Mouse (Mus musculus) T-helper 1 cell (primary cell): ENCODE measurements around the gene Snap91.

Source experiments
- in situ Hi-C: fragments of 300-600 bp; cut with MboI, MseI; formaldehyde crosslinking; loops from one replicate; pipeline ENCODE4 v1.15.1; 2025; ENCODE audit warnings: high pct_unique_total_duplicates

Snap91 gene

GRCm38 (mm10) chr9:86880113-86880972 lies at the start of gene Snap91:
Gene Snap91, minus strand, starts transcription at chr9:86880654.
- in situ Hi-C loops = no loop called here

DNA sequence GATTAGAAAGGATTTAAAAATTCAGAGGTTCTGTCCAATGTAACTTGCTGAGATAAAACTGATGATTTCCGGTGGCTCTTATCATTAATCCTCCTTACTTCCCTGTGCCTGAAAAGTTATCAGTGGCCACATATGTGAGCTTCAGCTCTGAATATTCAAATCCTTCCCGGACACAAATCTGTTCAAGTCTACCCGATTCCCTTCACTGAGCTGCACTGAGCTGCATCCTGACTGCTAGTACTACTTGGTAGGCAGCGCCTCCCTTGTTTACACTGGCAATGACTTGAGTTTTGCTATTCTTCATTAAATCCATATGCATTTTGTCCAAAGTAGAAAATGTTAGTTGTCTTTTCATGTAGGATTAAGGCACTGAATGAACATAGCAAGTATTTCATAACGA lies 46.1 kb upstream of the Snap91 start:
- in situ Hi-C loops = no loop called here

GRCm38 (mm10) chr9:86925688-86926087 lies 45.2 kb upstream of the Snap91 start:
- in situ Hi-C loops = no loop called here

- in situ Hi-C loops = no loop called here
These were observed 42.0 kb upstream of the Snap91 start for GRCm38 (mm10) chr9:86922430-86922829.

GRCm38 (mm10) chr9:86916543-86916942 lies 36.1 kb upstream of the Snap91 start:
- in situ Hi-C loops = no loop called here

GRCm38 (mm10) chr9:86899502-86900199 lies 19.2 kb upstream of the Snap91 start:
- in situ Hi-C loops = no loop called here

DNA sequence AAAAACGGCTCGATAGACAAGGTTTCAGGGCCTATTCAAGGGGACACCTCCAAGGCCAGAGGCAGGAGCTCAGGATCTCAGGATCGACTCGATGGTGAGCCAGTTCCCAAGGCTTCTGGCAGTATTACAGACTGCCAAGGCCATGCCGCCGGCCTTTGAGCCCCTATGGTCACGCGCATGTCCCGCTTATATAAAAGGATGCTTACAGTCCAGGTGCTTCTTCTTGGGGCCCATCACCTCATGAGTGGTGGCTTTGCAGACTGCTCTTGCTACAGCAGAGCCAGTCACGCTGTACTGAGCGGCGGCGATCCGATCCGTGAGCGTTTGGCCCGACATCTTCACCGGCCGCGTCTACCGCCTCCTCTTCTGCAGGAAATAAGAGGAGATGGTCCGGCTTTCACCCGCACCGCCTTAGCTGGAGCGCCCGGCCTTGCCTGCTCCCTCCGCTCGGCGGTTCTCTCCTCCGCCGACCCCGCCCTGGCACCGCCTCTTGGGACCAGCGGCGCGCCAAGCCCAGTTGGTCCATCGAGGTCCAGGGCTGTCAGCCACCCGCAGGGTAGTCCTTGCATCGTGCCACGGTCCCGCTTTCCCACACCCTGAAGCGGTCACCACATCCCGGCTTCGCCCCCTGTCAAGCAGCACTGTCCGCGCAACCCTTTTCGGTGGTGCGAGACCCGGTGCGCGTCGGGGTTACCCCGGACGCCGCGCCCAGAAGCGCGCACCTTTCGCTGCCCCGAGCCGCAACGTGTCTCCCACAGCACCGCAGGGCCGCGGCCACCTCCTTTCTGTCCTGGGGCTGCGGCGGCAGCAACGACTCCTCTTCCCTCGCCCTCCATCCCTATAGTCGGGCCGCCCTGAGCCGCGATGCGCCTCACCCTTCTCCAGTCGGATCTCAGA lies 990 bp downstream of the Snap91 start:
- in situ Hi-C loops = no loop called here

DNA sequence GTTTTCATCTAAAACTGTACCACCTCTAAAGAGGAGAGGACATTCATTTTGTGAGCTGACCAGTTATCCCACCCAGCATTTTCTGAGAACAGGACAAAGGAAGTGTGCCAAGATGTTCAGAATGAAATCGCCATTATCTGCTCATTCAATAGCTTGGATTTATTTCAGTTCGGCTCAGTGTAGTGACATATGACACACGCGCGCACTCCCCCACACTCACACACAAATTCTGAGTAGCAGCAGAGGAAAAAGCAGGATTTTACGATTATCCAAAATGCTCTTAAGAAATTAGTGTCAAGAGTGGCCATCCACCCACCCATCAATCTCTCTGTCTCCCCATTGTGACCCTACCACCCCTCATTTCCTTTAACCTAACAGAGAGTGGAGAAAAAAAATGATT lies 1.7 kb downstream of the Snap91 start:
- in situ Hi-C loops = no loop called here

- in situ Hi-C loops = no loop called here
These were observed 6.8 kb downstream of the Snap91 start for GRCm38 (mm10) chr9:86873681-86874080.

DNA sequence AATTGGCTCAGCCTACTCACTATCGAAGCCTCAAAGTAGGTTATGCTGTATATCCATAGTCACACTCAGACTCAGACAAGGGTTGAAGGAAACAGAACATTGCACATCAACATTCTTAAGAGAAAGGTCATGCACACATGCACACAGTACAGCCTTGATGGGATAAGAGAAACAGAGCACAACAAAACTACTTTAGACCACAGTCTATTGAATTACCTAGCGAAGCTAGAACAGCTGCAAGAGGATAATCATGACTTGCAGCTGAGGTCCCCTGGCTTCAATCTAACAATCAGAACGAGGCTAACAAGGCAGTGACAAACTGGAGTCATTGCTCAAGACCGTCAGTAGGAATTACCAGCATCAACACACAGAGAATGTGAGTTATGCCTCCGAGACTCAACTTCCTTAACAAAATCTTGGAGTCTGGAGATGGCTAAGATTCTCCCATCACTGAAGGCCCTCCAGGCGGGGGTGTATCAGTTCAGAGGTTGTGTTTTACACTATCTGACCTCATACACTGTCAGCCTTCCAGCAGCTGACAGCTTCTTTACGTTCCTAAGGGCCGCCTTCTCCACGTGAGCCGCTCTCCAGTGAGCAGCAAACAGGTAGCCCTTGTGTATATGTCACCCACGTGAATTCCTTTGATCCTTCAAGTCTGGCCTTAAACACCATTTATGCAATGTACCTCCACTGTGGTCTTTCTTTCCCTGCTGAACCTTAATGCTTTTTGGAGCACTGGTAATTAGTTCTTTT lies 10.7 kb downstream of the Snap91 start:
- in situ Hi-C loops = no loop called here

DNA sequence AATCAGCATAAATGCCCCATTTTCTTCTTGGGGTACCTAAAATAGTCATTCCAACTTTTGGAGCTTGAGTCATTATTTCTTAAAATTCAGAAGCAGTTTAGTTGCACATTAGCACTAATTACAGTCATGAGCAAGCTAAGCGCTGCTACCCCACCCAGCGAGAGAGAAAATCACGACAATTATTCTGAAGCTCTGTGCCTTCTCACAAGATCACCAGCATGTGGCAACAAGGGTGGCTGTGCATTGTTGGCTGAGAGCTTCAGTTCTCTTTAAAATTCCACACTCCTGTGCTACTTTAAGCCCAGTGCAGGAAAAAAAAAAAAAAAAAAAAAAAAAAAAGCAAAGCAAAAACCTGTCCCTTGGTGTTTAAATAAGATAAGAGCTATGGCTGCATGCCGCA lies 22.4 kb downstream of the Snap91 start:
- in situ Hi-C loops = no loop called here

GRCm38 (mm10) chr9:86857626-86858025 lies 22.8 kb downstream of the Snap91 start:
- in situ Hi-C loops = no loop called here

GRCm38 (mm10) chr9:86852861-86853260 lies 27.6 kb downstream of the Snap91 start:
- in situ Hi-C loops = no loop called here

GRCm38 (mm10) chr9:86851689-86852088 lies 28.8 kb downstream of the Snap91 start:
- in situ Hi-C loops = no loop called here

DNA sequence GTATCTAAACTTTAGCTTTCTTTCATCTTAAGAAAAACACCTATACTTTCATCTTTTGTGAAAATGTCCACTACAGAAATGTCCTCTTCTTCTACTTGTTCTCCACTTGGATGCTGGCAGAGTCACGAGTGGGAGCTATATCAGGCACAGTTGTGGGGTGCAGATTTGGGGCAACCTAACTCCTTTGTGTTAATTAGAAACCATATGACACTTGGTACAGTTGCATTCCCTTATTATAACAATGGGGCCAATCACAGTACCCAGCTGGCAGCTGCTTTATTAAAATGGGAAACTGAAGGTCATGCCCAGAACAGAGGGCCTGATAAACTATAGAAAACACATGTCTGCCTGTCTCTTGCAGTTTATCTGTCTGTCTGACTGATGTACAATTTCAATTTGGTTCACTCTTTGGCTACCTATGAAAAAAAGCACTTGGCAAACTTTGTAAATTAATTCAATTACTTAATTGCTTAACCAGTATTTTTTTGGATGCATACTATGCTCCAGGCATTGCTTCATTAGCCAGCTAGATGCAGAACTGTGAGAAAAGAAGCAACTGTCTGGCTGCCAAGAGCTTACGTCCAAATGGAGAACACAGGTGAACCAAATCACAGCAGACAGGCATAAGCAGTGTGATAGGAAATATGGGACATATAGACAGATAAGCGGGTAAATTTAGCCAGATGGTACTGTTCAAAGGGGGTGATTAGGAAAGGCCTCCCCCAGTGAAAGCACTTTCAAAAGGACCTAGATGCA lies 29.8 kb downstream of the Snap91 start:
- in situ Hi-C loops = no loop called here

- in situ Hi-C loops = no loop called here
These were observed 36.6 kb downstream of the Snap91 start for GRCm38 (mm10) chr9:86843747-86844353.

DNA sequence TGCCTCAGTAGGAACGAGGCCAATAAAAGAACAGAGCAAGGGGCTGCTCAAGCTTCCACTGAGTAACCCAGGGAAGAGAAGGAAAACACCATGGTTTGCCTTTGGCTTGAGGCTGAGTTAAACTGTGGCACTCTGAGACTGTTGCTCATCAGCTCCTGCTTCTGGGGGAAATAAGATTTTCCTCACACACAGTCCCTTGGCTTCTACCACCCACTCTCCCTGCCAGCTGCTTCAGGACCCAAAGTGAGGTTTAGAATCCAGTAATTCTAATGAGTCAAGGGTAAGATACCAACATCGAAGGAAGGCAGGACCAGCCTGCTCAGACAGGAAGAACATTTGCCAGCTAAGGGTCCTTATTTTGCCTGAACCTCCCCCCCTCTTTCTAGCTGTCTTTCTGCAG lies 50.7 kb downstream of the Snap91 start:
- in situ Hi-C loops = no loop called here

DNA sequence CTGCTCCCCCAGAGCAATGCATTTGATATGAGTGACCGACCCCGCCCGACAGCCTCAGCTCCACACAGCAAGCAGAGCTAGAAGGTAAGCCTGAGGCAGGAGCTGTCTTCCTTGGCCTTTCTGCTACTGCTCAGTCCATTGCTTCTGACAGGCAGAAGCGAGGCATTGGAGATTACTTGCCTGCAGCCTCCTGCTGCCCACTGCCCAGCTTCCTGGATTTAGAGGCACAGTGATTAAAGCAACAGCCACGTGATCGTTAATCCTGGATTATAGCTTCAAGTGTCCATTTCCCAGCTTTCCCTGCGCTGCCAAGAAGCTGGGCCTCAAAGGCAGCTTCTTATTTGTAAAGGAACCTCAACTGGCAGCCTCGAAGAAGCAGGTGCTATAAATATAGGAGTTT lies 51.4 kb downstream of the Snap91 start:
- in situ Hi-C loops = no loop called here

GRCm38 (mm10) chr9:86819366-86819765 lies 61.1 kb downstream of the Snap91 start:
- in situ Hi-C loops = no loop called here

DNA sequence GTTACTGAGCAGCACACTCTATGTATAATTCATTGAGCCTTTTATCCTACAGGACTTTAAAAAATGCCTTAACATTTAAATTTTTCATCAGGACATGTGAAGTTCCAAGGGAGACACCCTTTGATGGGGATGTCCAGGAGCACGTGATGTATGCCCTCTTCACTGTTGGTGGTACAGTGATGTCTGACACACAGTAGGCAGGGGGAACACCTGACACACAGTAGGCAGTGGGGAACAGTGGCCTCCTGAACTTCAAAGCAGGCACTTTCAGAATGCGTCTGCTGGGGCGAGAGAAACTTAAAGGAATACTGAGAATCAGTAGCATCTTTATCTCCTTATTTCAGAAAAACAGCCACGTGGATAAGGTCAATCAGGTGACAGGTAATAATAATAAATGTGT lies 62.8 kb downstream of the Snap91 start:
- in situ Hi-C loops = no loop called here
